Mouse (Mus musculus) limb, embryonic 12.5 days (tissue): ENCODE measurements around the gene Atp6v1g3. TPM values are rescaled to one million over a fixed set of nuclear protein-coding genes. Genes with fewer than 3 reads are reported as not detected.
A peak's percentile ranks its signal among the peaks of the same experiment; 100 is the strongest.

Experiments
- ATAC-seq: fragments of 200-750 bp; cut with Nextera tagmentation; 2 replicates; pipeline ENCODE4 v1.8.0; 2017; ENCODE audit warnings: low read depth, moderate TSS enrichment; ENCODE audit not compliant: insufficient number of reproducible peaks, insufficient read depth, low FRiP score, low TSS enrichment
- H3K27ac ChIP-seq: fragments of 300-500 bp; sonication (generic); 2 replicates; pipeline ENCODE4 v1.5.1; 2016; ENCODE audit warnings: mild to moderate bottlenecking, moderate library complexity
- H3K27me3 ChIP-seq: fragments of 300-500 bp; sonication (generic); 2 replicates; pipeline ENCODE4 v1.6.1; 2016; ENCODE audit warnings: mild to moderate bottlenecking, moderate library complexity
- H3K36me3 ChIP-seq: fragments of 300-500 bp; sonication (generic); 2 replicates; pipeline ENCODE4 v1.6.1; 2016; ENCODE audit warnings: mild to moderate bottlenecking, moderate library complexity
- H3K4me1 ChIP-seq: fragments of 300-500 bp; sonication (generic); replicated peaks from 2 replicates; pipeline ENCODE4 v1.6.1; 2016
- H3K4me2 ChIP-seq: fragments of 300-500 bp; sonication (generic); 2 replicates; pipeline ENCODE4 v1.6.1; 2016; ENCODE audit warnings: mild to moderate bottlenecking, moderate library complexity
- H3K4me3 ChIP-seq: fragments of 300-500 bp; sonication (generic); replicated peaks from 2 replicates; pipeline ENCODE4 v1.5.1; 2016; ENCODE audit warnings: mild to moderate bottlenecking
- H3K9ac ChIP-seq: fragments of 300-500 bp; sonication (generic); replicated peaks from 2 replicates; pipeline ENCODE4 v1.6.1; 2016; ENCODE audit warnings: mild to moderate bottlenecking, moderate library complexity
- H3K9me3 ChIP-seq: fragments of 300-500 bp; sonication (generic); 2 replicates; pipeline ENCODE4 v1.6.1; 2016; ENCODE audit warnings: mild to moderate bottlenecking, moderate library complexity
- WGBS: fragments of 180-500 bp; shearing (Covaris S2); methylation state at CpG from one replicate; pipeline ENCODE4 v1.1.7; 2016; 5-methylcytosine and 5-hydroxymethylcytosine counted together
- polyA plus RNA-seq: library from polyadenylated mRNA; unstranded; fragments of >200 nt; fragmentation: Nextera tagmentation; extraction: Ambion mirVana; gene quantifications from 2 replicates; pipeline ENCODE4 v1.2.1, GENCODE M21; 2016

Gene Atp6v1g3
- 8.7 and 9.7 TPM in 2 replicates for polyA plus RNA-seq

DNA sequence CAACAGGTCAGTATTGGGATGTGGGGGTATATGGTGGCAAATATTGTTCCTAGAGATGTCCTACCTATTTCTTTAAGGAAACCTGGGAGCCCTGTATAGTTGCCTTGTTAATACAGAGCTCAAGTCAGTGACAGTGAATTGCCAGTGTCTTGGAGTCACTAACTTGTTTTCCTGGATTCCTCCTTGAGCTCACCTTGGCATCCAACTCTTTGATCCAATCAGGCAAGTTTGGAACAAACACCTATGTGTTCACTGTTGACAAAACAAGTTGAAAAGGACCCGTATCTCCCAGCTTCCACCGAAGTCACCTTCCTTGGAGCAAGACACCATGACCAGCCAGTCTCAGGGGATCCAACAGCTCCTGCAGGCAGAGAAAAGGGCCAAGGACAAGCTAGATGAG lies at the start of gene Atp6v1g3:
Gene Atp6v1g3, plus strand, starts transcription at position 301 of the 400 bp plus-strand sequence.
- no peaks in the 10 kb centered on the region for H3K27me3 ChIP-seq
- no peak within 1 kb of the TSS for H3K4me3 ChIP-seq
- WGBS: 87% methylated on average over 2 of the region's 2 CpGs
- no peak within 1 kb of the TSS for H3K27ac ChIP-seq
- no peak within 1 kb of the TSS for H3K9ac ChIP-seq
- no peaks in the 10 kb centered on the region for H3K36me3 ChIP-seq
- ATAC-seq: no peak
- no peak within 1 kb of the TSS for H3K4me2 ChIP-seq
- H3K4me1 ChIP-seq: peaks cover 4% of the 10 kb centered on the region
- H3K9me3 ChIP-seq: no peaks in the 10 kb centered on the region

DNA sequence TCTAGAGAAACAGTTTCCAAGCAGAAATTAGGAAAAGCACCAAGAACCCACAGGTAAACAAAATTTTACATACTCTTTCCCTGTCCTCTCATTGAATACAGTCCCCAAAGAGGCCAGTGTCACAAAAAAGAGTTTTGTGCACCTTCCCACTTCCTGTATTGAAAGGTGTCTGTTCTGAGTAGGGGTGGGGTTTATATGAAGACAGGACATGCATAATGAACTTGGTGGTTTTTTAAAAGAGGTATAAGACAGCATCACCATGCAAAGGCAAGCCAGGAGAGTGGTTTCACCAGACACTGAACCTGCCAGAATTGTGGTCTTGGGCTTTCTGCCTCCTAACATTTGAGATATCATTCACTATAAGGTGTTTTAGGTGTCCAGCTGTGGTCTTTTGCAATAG lies 40.5 kb upstream of the Atp6v1g3 start:
- Histone ChIP-seq H3K4me3 (no peak overlapping the region), H3K27ac (no peak overlapping the region), H3K9ac (no peak overlapping the region), H3K4me2 (no peak overlapping the region), H3K9me3 (peaks cover 10% of the 10 kb centered on the region), H3K36me3 (no peaks in the 10 kb centered on the region; the same call in 1 of the 2 replicates), H3K27me3 (no peaks in the 10 kb centered on the region), H3K4me1 (no peaks in the 10 kb centered on the region)
- no peak for ATAC-seq

DNA sequence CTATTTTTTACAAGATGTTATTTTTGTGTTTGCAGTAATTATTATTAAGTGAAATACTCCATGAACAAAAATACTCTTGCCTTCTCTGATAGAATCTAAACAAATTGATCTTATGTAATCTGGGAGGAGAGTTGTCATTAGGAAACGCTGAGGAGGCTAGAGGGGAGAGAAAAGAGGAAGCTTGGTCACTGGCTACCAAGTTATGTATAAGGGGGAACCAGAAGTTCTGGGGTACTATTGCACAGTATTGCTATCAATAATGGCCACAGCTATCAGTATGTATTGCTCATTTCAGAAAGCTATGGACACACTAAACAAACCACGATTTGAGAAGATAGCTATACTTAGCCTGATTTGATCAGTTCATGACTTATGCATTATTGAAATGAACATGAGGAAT lies 36.3 kb upstream of the Atp6v1g3 start:
- 91% methylated on average over 2 of the region's 2 CpGs for WGBS
- Histone ChIP-seq H3K9me3 (0 out of 2 replicates have a peak, but pooled peaks cover 4% of the 10 kb centered on the region), H3K27me3 (no peaks in the 10 kb centered on the region), H3K9ac (no peak overlapping the region), H3K4me3 (no peak overlapping the region), H3K36me3 (no peaks in the 10 kb centered on the region), H3K4me1 (no peaks in the 10 kb centered on the region), H3K27ac (no peak overlapping the region), H3K4me2 (no peak overlapping the region)
- no peak for ATAC-seq

DNA sequence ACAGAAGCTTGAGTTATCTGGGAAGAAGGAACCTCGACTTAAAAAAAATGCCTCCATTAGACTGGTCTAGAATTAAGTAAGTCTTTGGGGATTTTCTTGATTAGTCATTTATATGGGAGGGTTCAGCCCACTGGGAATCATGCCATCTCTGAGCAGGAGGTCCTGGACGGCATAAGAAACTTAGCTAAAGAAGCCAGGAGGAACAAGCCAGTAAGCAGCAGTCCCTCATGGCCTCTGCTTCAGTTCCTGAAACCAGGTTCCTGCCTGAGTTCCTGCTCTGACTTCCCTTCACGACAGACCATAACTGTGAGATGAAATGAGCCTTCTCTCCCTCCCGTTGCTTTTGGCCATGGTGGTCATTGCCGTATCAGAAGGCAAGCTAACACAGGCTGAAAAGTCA lies 29.6 kb upstream of the Atp6v1g3 start:
- H3K27ac ChIP-seq: peak overlapping the region; percentile 30; the same call in 1 of the 2 replicates
- 0 out of 2 replicates have a peak overlapping the region, but pooled peaks have one; percentile 34 for H3K4me2 ChIP-seq
- no peak for ATAC-seq
- H3K36me3 ChIP-seq: no peaks in the 10 kb centered on the region
- no peaks in the 10 kb centered on the region; the same call in 1 of the 2 replicates for H3K9me3 ChIP-seq
- H3K4me1 ChIP-seq: peaks cover 33% of the 10 kb centered on the region
- WGBS: 48% methylated on average over 5 of the region's 5 CpGs
- H3K9ac ChIP-seq: no peak overlapping the region
- H3K27me3 ChIP-seq: no peaks in the 10 kb centered on the region
- H3K4me3 ChIP-seq: no peak overlapping the region

DNA sequence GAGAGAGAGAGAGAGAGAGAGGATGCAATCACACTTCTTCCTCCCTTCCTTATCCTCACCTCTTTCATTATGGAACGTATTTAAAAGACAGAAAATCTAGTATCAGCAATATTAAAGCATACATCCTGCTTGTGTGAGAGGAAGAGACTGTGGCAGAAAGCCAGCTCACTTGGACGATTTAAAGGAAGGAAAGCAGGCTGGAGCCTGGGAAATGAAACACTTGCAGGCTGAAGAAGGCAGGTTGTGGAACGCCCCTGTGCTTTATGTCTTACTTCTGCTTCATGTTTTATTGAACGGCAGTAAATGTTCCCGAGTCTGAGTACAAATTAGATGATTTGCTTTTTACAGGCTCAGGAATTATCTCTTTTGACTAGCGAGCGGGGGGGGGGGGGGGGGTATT lies 29.1 kb upstream of the Atp6v1g3 start:
- no peak for ATAC-seq
- WGBS: 16% methylated on average over 7 of the region's 7 CpGs
- peak overlapping the region; percentile 34 for H3K4me2 ChIP-seq

DNA sequence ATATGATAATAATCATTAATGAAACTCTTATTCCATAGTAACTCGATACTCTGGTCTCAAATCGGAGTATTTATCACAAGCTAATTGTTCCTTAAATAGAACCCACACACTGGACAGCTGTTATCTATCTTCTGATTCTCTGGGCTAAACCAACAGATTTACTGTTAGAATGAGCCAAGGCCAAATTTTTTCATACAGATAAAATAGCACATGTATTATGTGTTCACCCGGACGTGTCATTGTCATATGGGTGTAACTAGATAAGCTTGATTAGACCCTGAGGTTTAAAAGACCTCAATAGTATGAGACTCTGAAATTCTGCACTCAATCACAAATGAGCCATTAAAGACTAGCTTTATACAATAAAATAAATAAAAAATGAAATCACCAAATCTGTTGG lies 28.4 kb upstream of the Atp6v1g3 start:
- Histone ChIP-seq H3K4me1 (peaks cover 33% of the 10 kb centered on the region), H3K9ac (no peak overlapping the region), H3K27me3 (no peaks in the 10 kb centered on the region), H3K9me3 (no peaks in the 10 kb centered on the region; the same call in 1 of the 2 replicates), H3K36me3 (no peaks in the 10 kb centered on the region), H3K4me3 (no peak overlapping the region), H3K27ac (peak overlapping the region; percentile 30), H3K4me2 (0 out of 2 replicates have a peak overlapping the region, but pooled peaks have one; percentile 34)
- WGBS: 53% methylated on average over 4 of the region's 4 CpGs
- no peak for ATAC-seq

More for the DNA sequence above, 29.1 kb upstream of the Atp6v1g3 start:
- no peaks in the 10 kb centered on the region for H3K27me3 ChIP-seq
- H3K9ac ChIP-seq: no peak overlapping the region
- peaks cover 33% of the 10 kb centered on the region for H3K4me1 ChIP-seq
- no peak overlapping the region for H3K4me3 ChIP-seq
- peak overlapping the region; percentile 30; the same call in 1 of the 2 replicates for H3K27ac ChIP-seq
- no peaks in the 10 kb centered on the region; the same call in 1 of the 2 replicates for H3K9me3 ChIP-seq
- H3K36me3 ChIP-seq: no peaks in the 10 kb centered on the region

DNA sequence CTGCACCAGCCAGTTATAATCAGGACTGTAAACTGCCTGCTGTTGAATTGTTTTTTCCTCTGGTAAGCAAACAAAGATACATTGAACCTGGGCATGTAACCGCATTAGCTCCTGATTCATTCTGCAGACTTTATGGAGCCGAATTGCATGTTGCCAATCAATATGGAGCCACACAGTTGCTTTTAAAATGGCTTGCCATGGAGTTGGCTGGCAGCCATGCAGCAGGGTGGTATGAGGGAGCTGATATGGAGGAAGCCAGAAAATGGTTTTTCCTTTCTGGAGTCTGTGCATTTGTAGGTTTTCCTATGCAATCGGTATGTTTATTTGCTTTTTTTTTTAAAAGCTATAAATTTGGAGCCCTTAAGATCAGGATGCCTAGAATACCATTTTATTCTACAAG lies 28.0 kb upstream of the Atp6v1g3 start:
- H3K27ac ChIP-seq: peak overlapping the region; percentile 30; the same call in 1 of the 2 replicates
- H3K27me3 ChIP-seq: no peaks in the 10 kb centered on the region
- no peak overlapping the region for H3K4me2 ChIP-seq
- peak; percentile 46; the same call in 1 of the 2 replicates for ATAC-seq
- H3K9me3 ChIP-seq: no peaks in the 10 kb centered on the region; the same call in 1 of the 2 replicates
- H3K4me1 ChIP-seq: peaks cover 33% of the 10 kb centered on the region
- no peak overlapping the region for H3K4me3 ChIP-seq
- WGBS: 57% methylated on average over 3 of the region's 3 CpGs
- no peak overlapping the region for H3K9ac ChIP-seq
- H3K36me3 ChIP-seq: no peaks in the 10 kb centered on the region

DNA sequence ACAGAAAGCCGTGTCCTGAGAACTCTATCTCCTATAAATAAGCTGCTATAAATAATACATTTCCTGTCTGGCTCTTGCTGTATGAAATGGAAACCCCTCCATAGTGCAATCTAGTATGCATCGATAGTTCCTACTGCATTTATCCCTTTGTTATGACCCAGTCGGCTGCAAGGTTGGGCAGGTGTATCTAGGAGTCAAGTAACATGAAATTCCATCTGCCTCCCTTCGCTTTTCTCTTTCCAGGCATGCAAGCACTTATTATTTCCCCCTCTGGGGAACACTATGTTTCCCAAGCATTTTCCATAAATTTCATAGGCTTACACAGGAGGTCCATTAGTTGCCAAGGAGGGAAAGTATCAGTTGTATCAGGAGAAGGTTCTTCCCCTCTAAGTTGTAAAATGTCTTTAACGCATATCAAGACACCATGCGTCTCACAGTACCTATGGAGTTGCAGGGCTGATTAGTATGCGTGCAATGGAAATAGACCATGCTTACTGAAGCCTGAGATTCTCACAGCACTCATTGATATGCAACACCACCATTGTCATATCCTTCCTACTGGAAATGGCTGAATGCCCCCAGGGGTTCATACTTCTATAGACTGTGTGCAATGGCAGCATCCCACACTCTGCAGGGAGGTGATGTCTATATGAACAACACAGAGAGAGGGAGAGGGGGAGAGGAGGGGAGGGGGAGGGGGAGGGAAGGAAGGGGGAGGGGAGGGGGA lies 26.9 kb upstream of the Atp6v1g3 start:
- Histone ChIP-seq H3K9ac (no peak overlapping the region), H3K27me3 (no peaks in the 10 kb centered on the region), H3K27ac (no peak overlapping the region), H3K4me1 (peaks cover 33% of the 10 kb centered on the region), H3K36me3 (no peaks in the 10 kb centered on the region), H3K4me2 (no peak overlapping the region), H3K4me3 (no peak overlapping the region), H3K9me3 (no peaks in the 10 kb centered on the region; the same call in 1 of the 2 replicates)
- 51% methylated on average over 7 of the region's 7 CpGs for WGBS
- ATAC-seq: 0 out of 2 replicates have a peak, but pooled peaks have one; percentile 45

DNA sequence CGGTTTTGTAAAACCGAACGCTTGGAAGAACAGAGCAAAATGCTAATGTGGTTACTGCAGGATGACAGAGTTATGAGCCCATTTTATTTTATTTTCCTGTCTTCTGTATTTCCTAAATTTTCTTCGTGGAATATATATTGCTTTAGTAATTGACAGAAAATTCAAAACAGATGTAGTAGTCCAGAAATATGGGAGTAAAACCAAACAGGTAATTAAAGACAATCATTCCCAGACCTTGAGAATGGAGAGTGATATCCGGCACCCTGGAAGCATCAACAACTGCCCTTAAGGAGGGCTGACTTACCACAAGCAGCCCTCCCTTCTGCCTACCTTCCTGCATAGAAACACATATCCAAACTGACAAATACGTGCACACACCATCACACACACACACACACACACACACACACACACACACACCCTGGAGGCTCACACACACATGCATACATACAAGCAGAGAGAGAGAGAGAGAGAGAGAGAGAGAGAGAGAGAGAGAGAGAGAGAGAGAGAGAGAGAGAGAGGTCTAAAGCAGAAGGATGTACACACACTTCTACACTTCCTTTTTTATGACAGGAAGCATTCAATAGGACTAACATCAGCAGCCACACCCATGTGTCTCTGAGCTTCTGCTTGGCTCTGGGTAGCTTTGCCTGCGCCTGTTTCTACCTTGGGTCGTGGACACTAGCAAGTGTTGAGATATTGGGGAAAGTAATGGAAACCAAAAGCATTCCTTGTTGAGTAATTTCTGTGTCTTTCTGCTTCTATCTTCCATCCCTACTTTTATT lies 25.6 kb upstream of the Atp6v1g3 start:
- H3K4me1 ChIP-seq: peaks cover 33% of the 10 kb centered on the region
- peak; percentile 53; the same call in 1 of the 2 replicates for ATAC-seq
- H3K27ac ChIP-seq: peak overlapping the region; percentile 53; the same call in 1 of the 2 replicates
- H3K4me3 ChIP-seq: no peak overlapping the region
- 23% methylated on average over 8 of the region's 8 CpGs for WGBS
- no peak overlapping the region for H3K4me2 ChIP-seq
- no peaks in the 10 kb centered on the region for H3K36me3 ChIP-seq
- H3K9me3 ChIP-seq: no peaks in the 10 kb centered on the region; the same call in 1 of the 2 replicates
- no peak overlapping the region for H3K9ac ChIP-seq
- H3K27me3 ChIP-seq: no peaks in the 10 kb centered on the region

DNA sequence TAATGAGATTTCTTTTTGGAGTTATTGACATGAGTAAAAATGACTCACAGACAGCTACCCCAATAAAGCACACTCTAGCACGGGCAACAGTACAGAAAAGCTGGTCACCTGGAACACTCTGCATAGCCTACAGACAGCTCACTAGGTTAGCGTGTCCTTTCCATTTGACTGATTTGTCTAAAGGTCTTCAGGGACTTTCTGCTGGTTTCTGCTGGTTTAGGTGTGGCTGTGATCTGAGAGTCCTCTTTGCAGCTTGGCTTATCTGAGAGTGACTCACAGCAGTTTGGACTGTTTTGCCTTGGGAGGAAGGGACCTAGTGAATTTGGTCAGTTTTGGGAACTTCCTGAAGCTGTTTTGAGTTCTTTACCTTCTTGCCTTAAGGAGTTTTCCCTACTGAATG lies 24.8 kb upstream of the Atp6v1g3 start:
- WGBS: 65% methylated on average over 2 of the region's 2 CpGs
- H3K9me3 ChIP-seq: no peaks in the 10 kb centered on the region; the same call in 1 of the 2 replicates
- H3K4me1 ChIP-seq: peaks cover 33% of the 10 kb centered on the region
- no peaks in the 10 kb centered on the region for H3K27me3 ChIP-seq
- H3K27ac ChIP-seq: no peak overlapping the region
- no peak for ATAC-seq
- no peak overlapping the region for H3K4me3 ChIP-seq
- no peak overlapping the region for H3K4me2 ChIP-seq
- H3K9ac ChIP-seq: no peak overlapping the region
- H3K36me3 ChIP-seq: no peaks in the 10 kb centered on the region

DNA sequence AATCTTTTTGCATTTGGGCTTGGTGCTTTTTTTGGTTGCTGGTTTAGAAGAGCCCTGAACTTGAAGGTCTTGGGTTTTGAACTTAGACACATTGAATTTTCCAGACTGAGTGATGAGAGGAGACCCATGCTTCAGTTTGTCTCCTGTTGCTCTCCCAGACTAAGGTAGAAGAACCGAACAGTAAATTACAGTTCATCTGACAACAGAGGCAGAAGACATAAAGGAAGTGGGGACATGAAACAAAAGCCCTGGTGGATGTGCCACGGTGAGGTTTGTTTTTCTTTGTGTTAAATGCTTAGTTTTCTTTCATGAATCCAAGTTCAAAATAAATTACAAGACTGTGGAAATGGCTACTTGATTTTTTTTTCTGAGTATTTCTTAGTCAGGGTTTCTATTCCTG lies 22.6 kb upstream of the Atp6v1g3 start:
- H3K9ac ChIP-seq: no peak overlapping the region
- no peak overlapping the region for H3K27ac ChIP-seq
- ATAC-seq: no peak
- no peak overlapping the region for H3K4me2 ChIP-seq
- H3K4me1 ChIP-seq: peaks cover 18% of the 10 kb centered on the region
- H3K36me3 ChIP-seq: no peaks in the 10 kb centered on the region
- H3K4me3 ChIP-seq: no peak overlapping the region
- no peaks in the 10 kb centered on the region; the same call in 1 of the 2 replicates for H3K9me3 ChIP-seq
- 75% methylated on average over 2 of the region's 2 CpGs for WGBS
- no peaks in the 10 kb centered on the region for H3K27me3 ChIP-seq
